Mouse (Mus musculus): ENCODE measurements around the gene Ccl21b.
"Not testable (repeated sequence)": the region's sequence is repeated elsewhere in the genome, so short reads cannot be mapped to it uniquely, and the experiment has no call there.

Gene Ccl21b

DNA sequence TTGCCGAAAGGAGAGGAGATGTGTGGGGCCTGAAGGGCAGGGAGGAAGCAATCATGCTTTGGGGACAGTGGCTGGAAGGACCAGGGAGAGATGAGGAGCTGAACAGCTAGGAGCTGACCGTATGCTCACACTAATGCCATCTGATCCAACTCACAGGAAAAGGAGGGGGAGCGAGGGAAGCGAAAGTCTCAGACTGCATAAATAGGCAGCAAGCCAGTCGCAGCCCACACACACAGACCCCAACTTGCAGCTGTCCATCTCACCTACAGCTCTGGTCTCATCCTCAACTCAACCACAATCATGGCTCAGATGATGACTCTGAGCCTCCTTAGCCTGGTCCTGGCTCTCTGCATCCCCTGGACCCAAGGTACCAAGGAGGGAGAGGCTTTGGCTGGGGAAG is at the start of gene Ccl21b:
Gene Ccl21b (plus strand): TSS at position 301 of the 400 bp plus-strand sequence.
- not testable (repeated sequence) for DNase-seq (ENCODE audit: low read depth)

- not testable (repeated sequence) for DNase-seq (ENCODE audit: low read depth)
These were observed 15.2 kb upstream of the Ccl21b start, which contains the start of gene Gm10600 for GRCm38 (mm10) chr4:42240339-42240738. Gm10600 (plus strand) TSS chr4:42240639.

DNA sequence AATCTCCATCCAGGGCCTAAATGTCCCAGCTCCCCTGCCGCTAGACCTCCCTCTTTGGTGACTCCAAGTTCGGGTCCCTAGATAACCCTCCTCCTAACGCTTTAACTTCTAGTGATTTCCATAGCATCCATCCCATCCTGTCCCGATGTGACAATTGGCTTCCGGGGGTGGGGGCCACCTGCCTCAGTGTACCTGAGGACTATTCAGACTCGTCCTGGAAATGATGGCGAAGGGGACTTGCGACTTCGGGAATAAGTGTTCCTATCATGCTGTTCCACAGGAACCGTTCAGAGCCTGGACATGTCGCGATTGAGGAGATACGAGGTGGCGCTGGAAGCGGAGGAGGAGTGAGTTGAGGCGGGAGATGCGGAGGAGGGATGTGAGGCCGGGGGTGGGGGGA is 38.4 kb downstream of the Ccl21b start, which contains the start of gene Gm21953:
Gene Gm21953 (plus strand): TSS at position 301 of the 400 bp plus-strand sequence.
- DNase-seq (ENCODE audit: low read depth): not testable (repeated sequence)

All from c-Kit-positive CD71-positive TER-119-negative erythroid progenitor cells, embryonic 14.5 days (primary cell).